Mouse (Mus musculus): ENCODE results near the gene Nol4l.

Gene Nol4l

DNA sequence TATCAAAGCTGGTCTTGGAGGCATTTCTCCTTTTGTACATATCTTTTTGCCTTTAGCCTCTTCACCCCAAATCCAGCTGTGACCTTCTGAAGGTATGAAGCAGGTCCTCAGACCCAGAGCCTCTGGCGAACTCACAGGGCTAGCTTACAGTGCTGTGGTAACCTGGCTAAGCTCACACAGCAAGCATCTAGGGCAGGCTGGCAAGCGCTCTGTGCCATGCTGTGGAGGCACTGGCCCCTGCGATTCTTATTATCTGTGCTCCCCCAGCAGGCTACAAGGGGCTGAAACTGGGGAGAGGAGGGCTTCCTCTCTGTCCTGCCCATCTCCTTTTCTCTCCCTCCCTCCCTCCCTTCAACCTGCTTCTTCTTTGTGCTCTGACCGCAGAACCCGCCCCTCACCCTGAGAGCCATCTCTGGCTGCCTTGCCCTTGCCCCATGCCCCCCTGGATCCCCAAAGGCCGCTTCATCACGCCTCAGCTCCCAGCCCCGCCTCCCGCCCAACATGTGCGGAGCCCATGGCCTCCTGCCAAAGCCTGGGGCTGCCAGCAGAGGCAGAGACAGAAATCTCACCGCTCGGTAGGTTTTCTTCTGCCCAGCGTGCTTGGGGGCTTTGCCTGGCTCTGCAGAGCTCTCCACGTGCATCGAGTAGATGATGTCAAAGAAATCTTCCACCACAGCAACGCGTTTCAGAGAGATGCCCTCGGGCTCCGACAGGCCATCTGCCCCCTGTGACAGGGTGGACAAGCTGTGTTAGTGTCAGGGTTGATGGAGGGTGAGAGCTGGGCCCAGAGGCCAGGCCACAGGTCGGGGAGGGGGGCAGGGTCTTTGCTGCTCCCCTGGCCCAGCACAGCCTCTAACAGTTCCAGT is 46.4 kb downstream of the Nol4l start:
- DNase-seq (ENCODE audit: low spot score), result peak; percentile 51

DNA sequence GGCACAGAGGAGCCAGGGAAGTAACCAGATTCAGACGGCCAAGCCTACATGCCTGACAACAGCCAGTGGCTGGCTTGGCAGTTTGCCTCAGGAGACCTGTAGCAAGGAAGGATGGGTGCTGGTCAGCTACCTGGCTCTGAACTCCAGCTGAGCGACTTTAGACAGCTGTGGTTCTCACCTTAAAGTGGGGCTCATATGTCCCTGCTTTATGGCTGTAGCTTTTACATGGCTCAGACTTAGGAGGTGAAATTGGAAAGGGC is 48.0 kb downstream of the Nol4l start:
- no peak for DNase-seq (ENCODE audit: low spot score)

- DNase-seq (ENCODE audit: low spot score), result no peak
These were observed 48.5 kb downstream of the Nol4l start for GRCm38 (mm10) chr2:153481108-153481860.

GRCm38 (mm10) chr2:153479486-153479885 is 50.3 kb downstream of the Nol4l start:
- no peak for DNase-seq (ENCODE audit: low spot score)

DNA sequence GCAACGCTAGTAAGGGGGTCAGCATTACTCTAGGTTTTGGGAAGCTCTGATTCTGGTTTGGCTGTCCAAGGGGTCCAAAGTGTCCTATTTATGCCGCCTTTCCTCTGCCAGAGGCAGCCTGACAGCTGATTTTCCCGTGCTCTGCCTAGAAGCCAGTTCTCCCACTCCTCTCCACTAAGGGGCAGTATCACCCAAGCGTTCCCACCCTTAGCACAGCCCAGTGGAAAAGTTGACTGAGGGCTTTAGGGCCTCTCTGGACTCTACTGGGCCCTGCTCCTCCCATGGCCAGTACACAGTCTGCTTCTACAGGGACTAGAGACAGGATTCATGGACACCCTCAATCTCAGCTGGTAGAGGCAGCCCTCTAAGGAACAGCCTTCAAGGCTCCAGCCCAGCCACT is 51.2 kb downstream of the Nol4l start:
- peak; percentile 36 for DNase-seq (ENCODE audit: low spot score)

DNA sequence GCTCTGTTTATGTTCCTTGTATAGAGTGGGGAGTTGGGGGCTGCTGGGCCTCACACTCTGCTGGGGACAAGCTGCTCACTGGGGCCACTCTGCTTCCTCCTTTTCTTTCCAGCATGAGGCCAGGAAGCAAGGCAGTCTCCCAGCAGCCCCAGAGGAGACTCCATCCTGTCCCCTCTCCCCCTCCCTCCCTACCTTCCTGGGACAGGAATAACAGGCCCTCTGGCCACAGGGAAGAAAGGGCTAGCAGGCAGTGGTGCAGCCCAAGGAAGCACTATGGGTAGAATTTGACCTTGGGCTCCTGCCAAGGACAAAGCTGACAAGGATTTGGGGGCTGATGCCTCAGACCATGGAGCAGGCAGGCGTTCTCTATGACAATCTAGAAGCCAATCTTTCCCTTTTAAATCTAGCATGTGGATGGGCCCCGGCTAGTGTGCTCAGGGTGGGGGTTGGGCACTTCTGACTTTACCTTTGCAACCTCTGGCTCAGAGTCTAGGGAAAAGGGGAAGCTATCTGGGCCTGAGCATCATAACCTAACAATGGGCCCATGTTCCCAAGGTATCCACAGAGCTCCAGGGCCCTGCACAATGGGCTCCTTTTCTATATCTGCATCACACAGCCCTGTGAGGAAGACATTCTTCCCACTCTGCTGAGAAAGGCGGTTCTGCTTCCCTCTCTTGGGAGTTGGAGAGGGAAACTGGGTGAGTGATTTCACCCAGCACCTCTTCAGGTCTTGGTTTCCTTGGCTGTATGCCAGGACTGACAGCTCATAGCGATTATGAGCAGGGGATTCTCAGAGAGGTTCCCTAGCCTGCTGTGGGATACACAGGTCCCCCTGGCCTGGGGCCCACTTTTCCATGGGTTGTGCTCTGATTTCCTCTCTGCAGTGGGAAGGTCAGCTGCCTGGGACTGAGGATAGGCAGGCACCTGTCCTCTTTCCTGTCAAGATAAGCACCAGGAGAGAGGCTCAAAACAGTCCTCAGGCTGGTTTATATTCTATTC is 54.4 kb downstream of the Nol4l start:
- DNase-seq (ENCODE audit: low spot score), result no peak

DNA sequence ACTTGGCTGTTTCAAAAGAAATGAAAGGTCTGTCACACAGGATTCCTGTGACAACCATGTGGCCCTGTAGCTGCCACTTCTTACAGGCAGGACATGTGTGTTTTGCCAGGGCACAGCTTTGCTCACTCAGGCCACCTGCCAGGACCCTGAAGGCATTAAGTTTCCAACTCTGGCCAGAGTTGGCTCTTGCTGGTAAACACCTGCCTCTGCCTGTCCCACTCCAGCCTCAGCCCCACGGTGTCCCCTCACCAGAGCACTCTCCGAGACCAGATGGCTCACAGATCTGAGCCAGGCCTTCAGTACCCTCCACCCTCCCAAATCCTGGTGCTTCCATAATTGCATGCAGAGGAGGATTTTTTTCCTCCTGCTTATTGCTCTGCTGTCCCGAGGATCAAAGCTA is 58.8 kb downstream of the Nol4l start:
- DNase-seq (ENCODE audit: low spot score), result no peak

DNA sequence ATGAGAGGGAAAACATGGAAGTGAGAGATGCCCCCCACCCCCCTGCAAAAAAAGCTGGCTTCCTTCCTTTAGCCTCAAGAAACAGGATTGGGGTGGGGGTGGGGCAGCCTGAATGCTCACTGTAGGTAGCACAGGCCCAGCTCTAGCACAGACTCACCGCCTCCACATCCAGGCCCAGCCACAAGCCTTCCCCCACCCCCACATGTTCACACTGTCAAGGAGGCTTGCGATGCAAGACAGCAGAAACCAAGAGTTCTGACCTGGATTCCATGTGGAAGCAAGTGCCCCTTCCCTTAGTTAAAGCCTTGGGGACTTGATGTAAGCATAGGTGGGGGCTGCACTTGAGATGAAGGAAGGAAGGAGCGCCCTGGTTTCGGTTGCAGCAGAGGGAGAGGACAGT is 60.0 kb downstream of the Nol4l start:
- no peak for DNase-seq (ENCODE audit: low spot score)

GRCm38 (mm10) chr2:153469317-153469716 is 60.5 kb downstream of the Nol4l start:
- DNase-seq (ENCODE audit: low spot score), result no peak

DNA sequence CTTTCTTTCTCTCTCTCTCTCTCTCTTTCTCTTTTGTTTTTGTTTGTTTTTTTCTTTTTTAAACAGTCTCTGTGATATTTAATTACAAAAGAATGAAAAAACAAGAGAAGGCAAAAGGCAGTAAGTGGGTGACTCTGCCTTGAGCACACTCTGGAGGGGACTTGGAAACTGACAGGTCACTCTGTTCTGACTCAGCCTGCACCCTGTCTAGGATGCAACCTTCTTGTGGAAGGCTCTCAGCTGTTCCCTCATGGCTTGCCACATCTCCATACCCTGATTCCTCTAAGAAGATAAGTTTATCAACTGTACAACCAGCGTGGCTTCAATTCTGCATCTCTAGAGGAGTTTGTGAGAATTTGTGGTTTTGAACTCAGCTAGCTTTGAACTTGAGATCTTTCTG is 62.4 kb downstream of the Nol4l start:
- no peak for DNase-seq (ENCODE audit: low spot score)

DNA sequence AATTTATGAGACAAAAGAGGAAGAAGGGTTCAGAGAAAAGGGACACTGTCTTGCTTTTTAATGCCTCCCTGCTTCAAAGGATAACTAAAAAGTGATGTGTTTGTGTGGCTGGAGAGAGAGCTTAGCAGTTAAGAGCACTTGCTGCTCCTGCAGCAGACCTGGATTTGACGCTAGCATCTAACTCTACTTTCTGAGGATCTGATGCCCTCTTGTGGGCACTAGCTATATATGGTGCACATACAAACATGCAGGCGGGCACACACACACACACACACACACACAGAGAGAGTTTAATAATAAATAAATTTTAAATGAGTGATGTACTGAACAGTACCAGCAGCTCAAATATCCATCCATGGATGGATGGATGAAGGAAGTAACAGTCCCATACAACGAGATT is 66.5 kb downstream of the Nol4l start:
- no peak for DNase-seq (ENCODE audit: low spot score)

- no peak for DNase-seq (ENCODE audit: low spot score)
These were observed 71.7 kb downstream of the Nol4l start for GRCm38 (mm10) chr2:153458022-153458441.

DNA sequence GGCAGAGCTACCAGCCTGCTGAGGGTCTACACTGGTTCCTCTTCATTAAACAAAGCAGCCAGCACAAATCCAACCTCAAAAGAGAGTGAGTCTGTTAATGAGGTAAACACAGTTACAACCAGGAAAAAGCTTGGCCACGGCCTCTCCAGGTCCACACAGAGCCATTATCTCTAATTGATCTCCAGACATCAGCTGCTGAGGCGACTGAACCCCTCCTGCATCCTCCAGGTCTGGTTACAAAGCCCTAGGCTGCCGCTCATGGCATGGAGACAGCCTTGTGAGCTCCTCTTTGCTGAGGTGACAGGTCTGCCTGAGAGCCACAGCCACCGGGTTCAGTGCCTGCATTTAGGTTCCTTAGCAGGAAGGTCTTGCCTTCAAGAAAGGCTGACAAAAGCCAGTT is 72.3 kb downstream of the Nol4l start:
- no peak for DNase-seq (ENCODE audit: low spot score)

- DNase-seq (ENCODE audit: low spot score), result peak; percentile 22
These were observed 74.8 kb downstream of the Nol4l start for GRCm38 (mm10) chr2:153454841-153455506.

- DNase-seq (ENCODE audit: low spot score), result no peak
These were observed 75.6 kb downstream of the Nol4l start for GRCm38 (mm10) chr2:153453961-153454759.

- no peak for DNase-seq (ENCODE audit: low spot score)
These were observed 81.3 kb downstream of the Nol4l start for GRCm38 (mm10) chr2:153448519-153448918.

DNA sequence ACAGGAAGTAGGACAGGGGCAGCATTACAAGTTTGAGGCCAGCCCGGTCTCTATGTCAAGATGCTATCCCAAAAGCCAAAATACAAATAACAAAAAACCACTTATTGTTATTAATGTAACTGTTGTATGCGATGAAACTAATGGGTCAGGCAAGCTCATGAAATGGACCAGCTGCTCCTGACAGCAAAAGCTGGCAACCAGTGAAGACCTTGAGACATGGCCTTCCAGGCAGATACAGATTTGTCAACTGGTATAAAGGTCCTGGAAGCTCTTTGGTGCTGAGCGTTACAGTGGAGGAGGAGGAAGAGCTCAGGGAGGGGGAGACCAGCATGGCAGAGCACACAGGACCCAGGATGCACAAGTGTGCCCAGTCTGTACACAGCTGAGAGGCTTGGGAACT is 82.1 kb downstream of the Nol4l start:
- no peak for DNase-seq (ENCODE audit: low spot score)

DNA sequence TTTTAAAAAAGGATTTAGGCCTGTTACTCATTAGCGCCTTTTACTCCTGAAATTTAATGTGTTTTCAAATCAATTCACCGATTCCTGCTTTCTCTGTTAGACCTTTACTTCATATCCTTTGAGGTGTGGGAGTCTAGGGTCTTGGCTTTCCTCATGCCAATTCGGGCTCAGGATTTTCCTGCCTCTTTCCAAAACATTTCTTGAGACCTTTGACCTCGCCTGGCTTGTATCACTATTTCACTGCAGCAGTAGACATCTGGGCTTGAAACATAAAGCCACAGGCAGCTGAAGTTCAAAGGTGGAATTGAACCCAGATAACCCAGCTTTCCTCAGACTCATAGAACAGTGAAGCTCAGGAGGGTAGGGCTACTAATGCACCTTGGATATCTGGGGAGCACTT is 83.3 kb downstream of the Nol4l start:
- DNase-seq (ENCODE audit: low spot score), result no peak

- DNase-seq (ENCODE audit: low spot score), result no peak
These were observed 83.8 kb downstream of the Nol4l start for GRCm38 (mm10) chr2:153446017-153446408.

GRCm38 (mm10) chr2:153445137-153446016 is 84.4 kb downstream of the Nol4l start:
- DNase-seq (ENCODE audit: low spot score), result no peak

Data from spleen, adult 12 weeks (tissue).